Mouse (Mus musculus) ES-CJ7 (cell line): Measurements from ENCODE around the gene Mcl1.
"Not testable (repeated sequence)": the region's sequence is repeated elsewhere in the genome, so short reads cannot be mapped to it uniquely, and the experiment has no call there.

Experiments
- DNase-seq: peaks from one replicate; pipeline ENCODE4 v3.0.0; 2011; ENCODE audit warnings: low read depth, low spot score

The Mcl1 gene

GRCm38 (mm10) chr3:95650276-95651032, 8.1 kb upstream of the Mcl1 start:
- DNase-seq = peak; percentile 73

- DNase-seq = peak; percentile 59
These were observed 7.6 kb upstream of the Mcl1 start for GRCm38 (mm10) chr3:95651033-95651373.

GRCm38 (mm10) chr3:95651391-95652203, 7.0 kb upstream of the Mcl1 start:
- peak; percentile 89 for DNase-seq

GRCm38 (mm10) chr3:95652204-95652811, 6.3 kb upstream of the Mcl1 start:
- peak; percentile 90 for DNase-seq

- peak; percentile 98 for DNase-seq
These were observed 5.7 kb upstream of the Mcl1 start for GRCm38 (mm10) chr3:95652871-95653270.

GRCm38 (mm10) chr3:95653473-95654034, 5.0 kb upstream of the Mcl1 start:
- DNase-seq = peak; percentile 81

- DNase-seq = not testable (repeated sequence)
These were observed 4.2 kb upstream of the Mcl1 start for GRCm38 (mm10) chr3:95654371-95654770.

GRCm38 (mm10) chr3:95655437-95655836, 3.2 kb upstream of the Mcl1 start:
- DNase-seq = no peak

- no peak for DNase-seq
These were observed 1.5 kb upstream of the Mcl1 start for GRCm38 (mm10) chr3:95657108-95657507.

- DNase-seq = no peak
These were observed 877 bp upstream of the Mcl1 start for GRCm38 (mm10) chr3:95657711-95658110.

GRCm38 (mm10) chr3:95658868-95659712, 502 bp downstream of the Mcl1 start:
- DNase-seq = peak; percentile 86

- DNase-seq = no peak
These were observed 1.4 kb downstream of the Mcl1 start for GRCm38 (mm10) chr3:95659948-95660347.

GRCm38 (mm10) chr3:95660788-95661478, 2.3 kb downstream of the Mcl1 start:
- DNase-seq = no peak

GRCm38 (mm10) chr3:95661945-95662715, 3.5 kb downstream of the Mcl1 start:
- no peak for DNase-seq

GRCm38 (mm10) chr3:95662724-95663449, 4.3 kb downstream of the Mcl1 start:
- no peak for DNase-seq

- DNase-seq = peak; percentile 80
These were observed 4.9 kb downstream of the Mcl1 start for GRCm38 (mm10) chr3:95663486-95663885.

- no peak for DNase-seq
These were observed 5.5 kb downstream of the Mcl1 start for GRCm38 (mm10) chr3:95663969-95664608.

GRCm38 (mm10) chr3:95664940-95665352, 6.4 kb downstream of the Mcl1 start:
- peak; percentile 35 for DNase-seq
